8 mouse cellular contexts compared by ENCODE assay signal in the genomic region with DNA sequence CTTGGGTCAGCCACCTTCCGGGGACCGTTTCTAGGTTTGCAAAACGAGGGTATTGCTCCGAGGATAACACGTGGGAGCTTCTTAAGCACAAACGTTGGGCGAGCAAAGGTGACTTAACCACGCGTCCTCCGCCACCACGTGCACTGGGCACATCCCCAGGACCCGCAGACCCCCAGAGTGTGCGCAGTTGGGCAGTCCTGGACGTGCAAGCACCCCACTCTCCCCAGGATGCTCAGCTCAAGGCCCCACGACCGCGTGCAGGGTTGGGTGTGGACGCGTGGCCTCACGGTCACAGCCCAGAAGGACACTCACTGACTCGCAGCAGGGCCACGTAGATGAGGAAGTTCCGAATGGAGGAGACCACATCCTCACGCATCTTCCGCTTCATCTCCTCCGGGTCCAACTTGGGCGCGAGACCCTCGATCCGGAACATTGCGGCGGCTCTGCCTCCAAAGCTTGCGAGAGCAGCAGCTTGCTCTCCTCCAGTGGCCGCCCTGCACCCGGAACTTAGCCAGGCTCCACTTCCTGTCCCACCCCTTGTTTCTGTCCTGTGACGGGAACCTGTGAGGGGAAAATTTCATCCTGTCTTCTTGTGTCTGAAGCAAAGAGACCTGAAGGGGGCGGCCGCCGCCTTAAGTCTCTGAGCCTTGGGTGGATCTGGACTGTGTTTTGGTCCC. TPM values are rescaled to one million over a fixed set of nuclear protein-coding genes. Genes with fewer than 3 reads are reported as not detected.
DNase-seq lines count a peak whose midpoint lies in the region; ATAC-seq lines count a peak whose summit lies in the region.

A gene (minus strand): TSS at position 514 of the 677 bp plus-strand sequence.

- H3K27me3 ChIP-seq in forebrain, embryonic 14.5 days (replicated peaks; ENCODE audit: control insufficient read depth, insufficient read depth, low read length), result no peaks in the 10 kb centered on the region
- H3K27me3 ChIP-seq in neural tube, embryonic 15.5 days (replicated peaks), result no peaks in the 10 kb centered on the region

- no peaks in the 10 kb centered on the region for H3K9me3 ChIP-seq in forebrain, embryonic 14.5 days (replicated peaks; ENCODE audit: control insufficient read depth, low read length)
- no peaks in the 10 kb centered on the region for H3K9me3 ChIP-seq in neural tube, embryonic 15.5 days (replicated peaks)

- DNase-seq in ES-CJ7 (ENCODE audit: low read depth, low spot score), result peak; percentile 97
- peak; percentile 85 for DNase-seq in cerebellum, adult 11 months
- DNase-seq in forebrain, embryonic 14.5 days (ENCODE audit: low spot score), result peak; percentile 96
- peak; percentile 84 to 89 for DNase-seq in heart, postnatal 14 days
- peak; percentile 94 for DNase-seq in layer of hippocampus, adult 11-12 months (ENCODE audit: low spot score)
- peak; percentile 90 to 93 for DNase-seq in lung, adult 18-20 months
- peak; percentile 86 for DNase-seq in testis, postnatal 14 days (ENCODE audit: low spot score)

- ATAC-seq in forebrain, embryonic 14.5 days, result peak; percentile 98
- peak; percentile 96 for ATAC-seq in neural tube, embryonic 15.5 days (ENCODE audit: low FRiP score)

- peaks cover 5% of the 10 kb centered on the region; the same call in 1 of the 2 replicates for H3K4me1 ChIP-seq in forebrain, embryonic 14.5 days (ENCODE audit: control insufficient read depth, insufficient read depth, low read length)
- H3K4me1 ChIP-seq in neural tube, embryonic 15.5 days, result peaks cover 17% of the 10 kb centered on the region

- under 1% methylated on average over 39 of the region's 39 CpGs for WGBS in forebrain, embryonic 14.5 days
- WGBS in neural tube, embryonic 15.5 days, result under 1% methylated on average over 39 of the region's 39 CpGs

- H3K4me3 ChIP-seq in forebrain, embryonic 14.5 days (ENCODE audit: low read depth, low read length), result peak within 1 kb of the TSS; percentile 71
- peak within 1 kb of the TSS; percentile 97 for H3K4me3 ChIP-seq in neural tube, embryonic 15.5 days (replicated peaks)

- H3K4me2 ChIP-seq in forebrain, embryonic 14.5 days (ENCODE audit: low read length), result peak within 1 kb of the TSS; percentile 76
- H3K4me2 ChIP-seq in neural tube, embryonic 15.5 days, result peak within 1 kb of the TSS; percentile 81

- intact Hi-C loops in heart, postnatal 14 days (cut with DNase I), result loop anchor here (2.0 kb wide), 1 partner anchor 173 kb away; no protein-coding TSS in a partner anchor

- peak within 1 kb of the TSS; percentile 89 for H3K9ac ChIP-seq in forebrain, embryonic 14.5 days (ENCODE audit: low read length)
- H3K9ac ChIP-seq in neural tube, embryonic 15.5 days (replicated peaks), result peak within 1 kb of the TSS; percentile 92

- peaks cover 19% of the 10 kb centered on the region for H3K36me3 ChIP-seq in forebrain, embryonic 14.5 days (ENCODE audit: control insufficient read depth, insufficient read depth, low read length)
- peaks cover 19% of the 10 kb centered on the region for H3K36me3 ChIP-seq in neural tube, embryonic 15.5 days

- H3K27ac ChIP-seq in forebrain, embryonic 14.5 days (ENCODE audit: low read depth, low read length), result no peak within 1 kb of the TSS
- peak within 1 kb of the TSS; percentile 65 for H3K27ac ChIP-seq in neural tube, embryonic 15.5 days (replicated peaks)

RNA-seq across cellular contexts. Expression of the gene that starts here (rescaled TPM):
- 154 and 176 TPM in 2 replicates for polyA plus RNA-seq in forebrain, embryonic 14.5 days (2014; fragmentation: Nextera tagmentation; extraction: Ambion mirVana)
- 100 to 1,000 TPM; 161 to 183 TPM for total RNA-seq in heart, postnatal 14 days (2021)
- 173 and 206 TPM in 2 replicates for polyA plus RNA-seq in neural tube, embryonic 15.5 days (2015; fragmentation: Nextera tagmentation; extraction: Ambion mirVana)
